Mouse (Mus musculus) CH12.LX (cell line): Measurements from ENCODE around the gene Heatr5b. TPM values are rescaled to one million over a fixed set of nuclear protein-coding genes. Genes with fewer than 3 reads are reported as not detected.
A peak's percentile ranks its signal among the peaks of the same experiment; 100 is the strongest.

Experiments used
- DNase-seq: peaks from one replicate; pipeline ENCODE4 v3.0.0-alpha.2; 2013; ENCODE audit errors: extremely low read depth
- H3K27ac ChIP-seq: 2 replicates; pipeline ENCODE4 v1.5.1; 2012; ENCODE audit warnings: low read depth, mild to moderate bottlenecking, control low read depth, moderate library complexity; ENCODE audit not compliant: insufficient read depth
- H3K27me3 ChIP-seq: replicated peaks from 2 replicates; pipeline ENCODE3; 2012; ENCODE audit warnings: inconsistent platforms
- H3K36me3 ChIP-seq, 2 experiments: replicated peaks in 1 of 2; 2 replicates each; pipeline versions ENCODE3 to v1.6.1; 2012; ENCODE audit warnings: inconsistent platforms in 1 of 2, low read length in 1 of 2, mild to moderate bottlenecking in 1 of 2, mixed read lengths in 1 of 2, moderate library complexity in 1 of 2; ENCODE audit not compliant: control insufficient read depth in 1 of 2, insufficient read depth in 1 of 2
- H3K4me1 ChIP-seq, 2 experiments: 2 replicates each; pipeline ENCODE4 v1.6.1; 2012; ENCODE audit warnings: inconsistent platforms in 1 of 2, moderate library complexity in 1 of 2; ENCODE audit not compliant: insufficient read depth in 2 of 2, control insufficient read depth in 1 of 2
- H3K4me2 ChIP-seq: 2 replicates; pipeline ENCODE4 v1.6.1; 2012; ENCODE audit warnings: low read depth, mild to moderate bottlenecking, control low read depth; ENCODE audit not compliant: poor library complexity, insufficient read depth, severe bottlenecking
- H3K4me3 ChIP-seq, 3 experiments: fragments of 150-350 bp in 1 of 3; sonication (generic) in 1 of 3; replicated peaks in 1 of 3; 2 replicates each; pipeline versions ENCODE3 to v1.5.1; 2011 to 2012; ENCODE audit warnings: low read depth in 2 of 3, low read length in 2 of 3, mild to moderate bottlenecking in 2 of 3, moderate library complexity in 2 of 3, control low read depth in 1 of 3, improper control_type of control experiment in 1 of 3, inconsistent platforms in 1 of 3, mixed read lengths in 1 of 3; ENCODE audit not compliant: poor library complexity in 1 of 3
- H3K79me2 ChIP-seq: replicated peaks from 2 replicates; pipeline ENCODE4 v1.6.1; 2012; ENCODE audit warnings: mild to moderate bottlenecking, moderate library complexity; ENCODE audit not compliant: control insufficient read depth, poor library complexity, insufficient read depth, severe bottlenecking; ENCODE audit errors: extremely low read depth
- H3K9ac ChIP-seq: 2 replicates; pipeline ENCODE4 v1.6.1; 2012; ENCODE audit warnings: low read depth, mild to moderate bottlenecking, control low read depth, moderate library complexity; ENCODE audit not compliant: insufficient read depth
- H3K9me3 ChIP-seq: replicated peaks from 2 replicates; pipeline ENCODE3; 2012; ENCODE audit warnings: low read length, inconsistent platforms, mixed read lengths
- BHLHE40 ChIP-seq: IDR thresholded peaks from 2 replicates; pipeline ENCODE4 v1.6.1; 2011; ENCODE audit warnings: mild to moderate bottlenecking, low read depth, low read length, improper control_type of control experiment
- CHD2 ChIP-seq: IDR thresholded peaks from 2 replicates; pipeline ENCODE4 v1.6.1; 2011; ENCODE audit warnings: low read length, improper control_type of control experiment
- CTCF ChIP-seq, 2 experiments: IDR thresholded peaks in 1 of 2; conservative IDR thresholded peaks in 1 of 2; 2 replicates each; pipeline ENCODE4 v1.5.1; 2011 to 2012; ENCODE audit warnings: low read depth in 2 of 2, low read length in 2 of 2, improper control_type of control experiment in 1 of 2, inconsistent platforms in 1 of 2, mild to moderate bottlenecking in 1 of 2, moderate library complexity in 1 of 2
- E2F4 ChIP-seq: IDR thresholded peaks from 2 replicates; pipeline ENCODE4 v1.6.1; 2011; ENCODE audit warnings: low read depth, low read length, improper control_type of control experiment; ENCODE audit not compliant: insufficient replicate concordance
- ELF1 ChIP-seq: IDR thresholded peaks from 2 replicates; pipeline ENCODE4 v1.6.1; 2014; ENCODE audit warnings: low read depth, mild to moderate bottlenecking, inconsistent platforms, low read length, improper control_type of control experiment
- EP300 ChIP-seq: IDR thresholded peaks from 2 replicates; pipeline ENCODE4 v1.6.1; 2011; ENCODE audit warnings: low read length, improper control_type of control experiment
- ETS1 ChIP-seq: conservative IDR thresholded peaks from 2 replicates; pipeline ENCODE4 v1.6.1; 2012; ENCODE audit warnings: low read depth, mild to moderate bottlenecking, inconsistent platforms, low read length, improper control_type of control experiment, moderate library complexity
- GABPA ChIP-seq: IDR thresholded peaks from 2 replicates; pipeline ENCODE4 v1.6.1; 2012; ENCODE audit warnings: low read depth, low read length, improper control_type of control experiment, inconsistent platforms; ENCODE audit not compliant: insufficient replicate concordance
- JUN ChIP-seq: IDR thresholded peaks from 2 replicates; pipeline ENCODE4 v1.6.1; 2011; ENCODE audit warnings: low read depth, mild to moderate bottlenecking, low read length, improper control_type of control experiment, moderate library complexity; ENCODE audit not compliant: insufficient read depth
- JUND ChIP-seq: conservative IDR thresholded peaks from 2 replicates; pipeline ENCODE4 v1.6.1; 2011; ENCODE audit warnings: low read depth, low read length, improper control_type of control experiment
- KAT2A ChIP-seq: IDR thresholded peaks from 2 replicates; pipeline ENCODE4 v1.6.1; 2012; ENCODE audit warnings: low read length, improper control_type of control experiment, inconsistent platforms; ENCODE audit not compliant: insufficient replicate concordance
- MAFK ChIP-seq: IDR thresholded peaks from 2 replicates; pipeline ENCODE4 v1.6.1; 2011; ENCODE audit warnings: low read length, improper control_type of control experiment; ENCODE audit not compliant: insufficient replicate concordance
- MAX ChIP-seq: IDR thresholded peaks from 2 replicates; pipeline ENCODE4 v1.6.1; 2011; ENCODE audit warnings: low read length, improper control_type of control experiment
- MEF2A ChIP-seq: IDR thresholded peaks from 2 replicates; pipeline ENCODE4 v1.6.1; 2014; ENCODE audit warnings: low read depth, mild to moderate bottlenecking, inconsistent platforms, low read length, improper control_type of control experiment, borderline replicate concordance
- MXI1 ChIP-seq: IDR thresholded peaks from 2 replicates; pipeline ENCODE4 v1.6.1; 2011; ENCODE audit warnings: mild to moderate bottlenecking, low read depth, low read length, improper control_type of control experiment
- MYC ChIP-seq: IDR thresholded peaks from 2 replicates; pipeline ENCODE4 v1.6.1; 2011; ENCODE audit warnings: low read depth, mild to moderate bottlenecking, improper control_type of control experiment, low read length
- NELFE ChIP-seq: IDR thresholded peaks from 2 replicates; pipeline ENCODE4 v1.6.1; 2011; ENCODE audit warnings: low read depth, low read length, improper control_type of control experiment
- NRF1 ChIP-seq: IDR thresholded peaks from 2 replicates; pipeline ENCODE4 v1.6.1; 2014; ENCODE audit warnings: low read depth, mild to moderate bottlenecking, inconsistent platforms, low read length, improper control_type of control experiment, moderate library complexity
- POLR2A ChIP-seq: IDR thresholded peaks from 2 replicates; pipeline ENCODE4 v1.6.1; 2011; ENCODE audit warnings: low read depth, mild to moderate bottlenecking, improper control_type of control experiment, low read length
- POLR2AphosphoS2 ChIP-seq: IDR thresholded peaks from 2 replicates; pipeline ENCODE4 v1.6.1; 2011; ENCODE audit warnings: low read depth, low read length, improper control_type of control experiment
- RAD21 ChIP-seq: IDR thresholded peaks from 2 replicates; pipeline ENCODE4 v1.6.1; 2011; ENCODE audit warnings: low read depth, mild to moderate bottlenecking, low read length, improper control_type of control experiment, moderate library complexity
- RCOR1 ChIP-seq: conservative IDR thresholded peaks from 2 replicates; pipeline ENCODE4 v1.6.1; 2012; ENCODE audit warnings: low read depth, mild to moderate bottlenecking, inconsistent platforms, low read length, improper control_type of control experiment
- SIN3A ChIP-seq: IDR thresholded peaks from 2 replicates; pipeline ENCODE4 v1.6.1; 2012; ENCODE audit warnings: low read length, improper control_type of control experiment, inconsistent platforms
- SMC3 ChIP-seq: IDR thresholded peaks from 2 replicates; pipeline ENCODE4 v1.6.1; 2011; ENCODE audit warnings: low read depth, low read length, improper control_type of control experiment
- TBP ChIP-seq: conservative IDR thresholded peaks from 2 replicates; pipeline ENCODE4 v1.6.1; 2011; ENCODE audit warnings: low read depth, low read length, improper control_type of control experiment
- UBTF ChIP-seq: IDR thresholded peaks from 2 replicates; pipeline ENCODE4 v1.6.1; 2012; ENCODE audit warnings: low read depth, mild to moderate bottlenecking, inconsistent platforms, low read length, improper control_type of control experiment, moderate library complexity
- USF1 ChIP-seq: IDR thresholded peaks from 2 replicates; pipeline ENCODE4 v1.6.1; 2014; ENCODE audit warnings: low read depth, mild to moderate bottlenecking, inconsistent platforms, low read length, improper control_type of control experiment
- USF2 ChIP-seq: conservative IDR thresholded peaks from 2 replicates; pipeline ENCODE4 v1.6.1; 2011; ENCODE audit warnings: low read depth, low read length, improper control_type of control experiment
- ZC3H11A ChIP-seq: IDR thresholded peaks from 2 replicates; pipeline ENCODE4 v1.6.1; 2012; ENCODE audit warnings: low read depth, mild to moderate bottlenecking, inconsistent platforms, low read length, improper control_type of control experiment
- ZKSCAN1 ChIP-seq: IDR thresholded peaks from 2 replicates; pipeline ENCODE4 v1.6.1; 2012; ENCODE audit warnings: low read depth, inconsistent platforms, low read length, improper control_type of control experiment, borderline replicate concordance
- ZMIZ1 ChIP-seq: IDR thresholded peaks from 2 replicates; pipeline ENCODE4 v1.6.1; 2012; ENCODE audit warnings: low read depth, mild to moderate bottlenecking, inconsistent platforms, low read length, improper control_type of control experiment
- ZNF384 ChIP-seq: IDR thresholded peaks from 2 replicates; pipeline ENCODE4 v1.6.1; 2012; ENCODE audit warnings: low read depth, low read length, improper control_type of control experiment, inconsistent platforms
- dilution Hi-C: fragments of 300-500 bp; cut with MboI; formaldehyde crosslinking; loops from 2 replicates; pipeline ENCODE4 v1.14.3; 2020; ENCODE audit warnings: low sequenced_read_pairs; ENCODE audit not compliant: extremely low pct_unique_long_range_greater_than_20kb, extremely low pct_ligation_motif_present
- in situ Hi-C: fragments of 300-500 bp; cut with MboI; formaldehyde crosslinking; loops from 3 replicates; pipeline ENCODE4 v1.14.3; 2019; ENCODE audit warnings: low sequenced_read_pairs, low pct_ligation_motif_present, low pct_unique_long_range_greater_than_20kb, mixed read lengths
- polyA plus RNA-seq: library from polyadenylated mRNA; unstranded; fragments of >175 nt; gene quantifications from 2 replicates; pipeline ENCODE4 v1.2.1, GENCODE M21; 2012; ENCODE audit warnings: low read depth; ENCODE audit not compliant: insufficient read length
- total RNA-seq, 2 experiments: library from RNA; depleted of rRNA; stranded (reverse); fragments of 300-350 nt in 1 of 2; fragments of >200 nt in 1 of 2; gene quantifications; 2 replicates each; pipeline ENCODE4 v1.2.3; 2012 to 2014

The Heatr5b gene
- total and polyA plus RNA-seq, 3 experiments = 13.0 to 21.5 (median 17.9) TPM

- in situ Hi-C loops = no loop called here
- peak overlapping the region; percentile 21; the same call in 1 of the 2 replicates for H3K27ac ChIP-seq
- peaks cover 0 to 11% of the 10 kb centered on the region in 2 experiments for H3K36me3 ChIP-seq
- H3K4me3 ChIP-seq = peak overlapping the region; percentile 77 to 87 (median 87)
- no peaks in the 10 kb centered on the region for H3K27me3 ChIP-seq
- no peak for DNase-seq
- H3K9me3 ChIP-seq = no peaks in the 10 kb centered on the region
- H3K9ac ChIP-seq = peak overlapping the region; percentile 82
- dilution Hi-C loops = no loop called here
- TF ChIP-seq UBTF (no peak), ZMIZ1 (no peak), SIN3A (no peak), E2F4 (no peak), CTCF (conservative IDR thresholded peaks at IDR 0.05 in 1 of 2, IDR thresholded peaks at IDR 0.05 in 1 of 2; ENCODE audit: low read depth in 2 of 2, low read length in 2 of 2) (no peak), GABPA (no peak), RAD21 (no peak), ETS1 (no peak), POLR2A (no peak), ZC3H11A (no peak), NELFE (no peak), MAX (no peak), SMC3 (no peak), RCOR1 (no peak), JUND (no peak), MXI1 (no peak), ELF1 (no peak), ZNF384 (no peak), EP300 (no peak), MEF2A (no peak)
- H3K4me1 ChIP-seq = peaks cover 2 to 29% of the 10 kb centered on the region in 2 experiments; a peak in 3 of 4 replicates
- H3K79me2 ChIP-seq = peaks cover 6% of the 10 kb centered on the region
- H3K4me2 ChIP-seq = peak overlapping the region; percentile 63; the same call in 1 of the 2 replicates
Measured at GRCm38 (mm10) chr17:78735731-78736472, 99.3 kb downstream of the Heatr5b start.

- H3K4me1 ChIP-seq = peaks cover 2 to 29% of the 10 kb centered on the region in 2 experiments; a peak in 3 of 4 replicates
- no peak overlapping the region for H3K4me2 ChIP-seq
- no peaks in the 10 kb centered on the region for H3K9me3 ChIP-seq
- peaks cover 7% of the 10 kb centered on the region for H3K79me2 ChIP-seq
- H3K9ac ChIP-seq = no peak overlapping the region
- DNase-seq = no peak
- dilution Hi-C loops = no loop called here
- TF ChIP-seq CHD2 = no peak
- no peak for TF ChIP-seq MYC
- TF ChIP-seq UBTF = no peak
- no peak for TF ChIP-seq GABPA
- no peak for TF ChIP-seq ELF1
- TF ChIP-seq USF1 = no peak
- no peak for TF ChIP-seq TBP
- TF ChIP-seq POLR2AphosphoS2 = no peak
- TF ChIP-seq KAT2A = no peak
- no peak for TF ChIP-seq ZKSCAN1
- TF ChIP-seq CTCF (conservative IDR thresholded peaks at IDR 0.05 in 1 of 2, IDR thresholded peaks at IDR 0.05 in 1 of 2; ENCODE audit: low read depth in 2 of 2, low read length in 2 of 2) = no peak
- TF ChIP-seq RCOR1 = no peak
- TF ChIP-seq USF2 = no peak
- no peak for TF ChIP-seq ETS1
- TF ChIP-seq MAFK = no peak
- TF ChIP-seq JUN = no peak
- no peak for TF ChIP-seq POLR2A
- no peak for TF ChIP-seq NRF1
- TF ChIP-seq JUND = no peak
- no peak for TF ChIP-seq BHLHE40
- peaks cover 0 to 14% of the 10 kb centered on the region in 2 experiments for H3K36me3 ChIP-seq
- in situ Hi-C loops = no loop called here
- H3K4me3 ChIP-seq = no peak overlapping the region
- no peak overlapping the region for H3K27ac ChIP-seq
- no peaks in the 10 kb centered on the region for H3K27me3 ChIP-seq
Measured at GRCm38 (mm10) chr17:78734806-78735205, 100.4 kb downstream of the Heatr5b start.
